Mouse (Mus musculus) MEL-GATA-1-ER (cell line): ENCODE results near the gene Prmt1.

ENCODE experiments used
- DNase-seq: peaks from one replicate; pipeline ENCODE4 v3.0.0-alpha.2; 2012; ENCODE audit warnings: low read depth; ENCODE audit errors: extremely low read depth

The Prmt1 gene

DNA sequence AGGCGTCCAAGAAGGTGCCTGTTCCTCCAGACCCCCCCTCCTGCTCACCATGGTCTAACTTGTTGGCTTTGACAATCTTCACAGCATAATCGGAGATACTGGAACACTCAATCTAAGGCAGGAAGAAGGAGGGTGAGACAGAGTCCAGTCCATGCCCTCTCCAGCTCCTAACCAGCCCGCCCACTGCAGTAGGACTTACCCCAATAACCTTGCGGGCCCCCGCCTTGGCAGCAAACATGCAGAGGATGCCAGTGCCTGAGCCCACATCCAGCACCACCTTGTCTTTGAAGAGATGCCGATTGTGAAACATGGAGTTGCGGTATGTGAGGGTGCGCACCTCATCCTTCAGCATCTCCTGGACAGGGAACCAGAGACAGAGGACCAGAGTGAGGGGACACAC is 4.8 kb downstream of the Prmt1 start:
- no peak for DNase-seq

GRCm38 (mm10) chr7:44978300-44978699 is 8.1 kb downstream of the Prmt1 start:
- no peak for DNase-seq

DNA sequence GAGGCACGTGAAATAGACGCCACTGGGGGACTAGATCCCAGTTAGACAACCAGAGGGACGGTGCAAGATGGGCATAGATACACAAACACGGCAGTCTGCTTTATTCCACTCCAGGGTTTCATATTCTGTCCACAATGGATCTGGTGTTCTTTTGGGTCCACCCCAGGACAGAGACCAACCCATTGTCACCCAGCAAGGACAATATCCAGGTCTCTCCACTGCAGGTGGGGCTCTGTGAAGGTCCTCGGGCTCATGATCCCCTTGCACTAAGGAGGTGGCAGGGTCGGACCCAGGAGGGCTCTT is 11.3 kb downstream of the Prmt1 start:
- DNase-seq, result no peak

GRCm38 (mm10) chr7:44974383-44975116 is 11.8 kb downstream of the Prmt1 start, which contains the start of gene Cpt1c:
Gene Cpt1c, minus strand, starts transcription at chr7:44974851.
- DNase-seq, result peak; percentile 69

- DNase-seq, result no peak
These were observed 12.8 kb downstream of the Prmt1 start for GRCm38 (mm10) chr7:44973415-44974130.

GRCm38 (mm10) chr7:44971142-44971541 is 15.2 kb downstream of the Prmt1 start:
- no peak for DNase-seq

- DNase-seq, result peak; percentile 94
These were observed 16.1 kb downstream of the Prmt1 start for GRCm38 (mm10) chr7:44970231-44970691.

- DNase-seq, result no peak
These were observed 19.7 kb downstream of the Prmt1 start for GRCm38 (mm10) chr7:44966638-44967037.

DNA sequence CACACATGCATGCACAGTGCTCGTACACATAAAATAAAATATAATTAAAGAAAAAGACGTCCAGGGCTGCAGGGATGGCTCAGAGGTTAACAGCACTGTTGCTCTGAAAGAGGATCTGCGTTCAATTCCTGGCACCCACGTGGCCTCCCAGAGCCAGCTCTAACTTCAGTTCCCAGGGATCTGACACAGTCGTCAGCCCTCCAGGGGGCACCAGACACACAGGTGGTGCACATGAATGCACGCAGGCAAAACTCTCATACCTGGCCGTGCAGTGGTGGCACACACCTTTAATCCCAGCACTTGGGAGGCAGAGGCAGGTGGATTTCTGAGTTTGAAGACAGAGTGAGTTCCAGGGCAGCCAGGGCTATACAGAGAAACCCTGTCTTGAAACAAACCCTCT is 20.4 kb downstream of the Prmt1 start:
- no peak for DNase-seq

DNA sequence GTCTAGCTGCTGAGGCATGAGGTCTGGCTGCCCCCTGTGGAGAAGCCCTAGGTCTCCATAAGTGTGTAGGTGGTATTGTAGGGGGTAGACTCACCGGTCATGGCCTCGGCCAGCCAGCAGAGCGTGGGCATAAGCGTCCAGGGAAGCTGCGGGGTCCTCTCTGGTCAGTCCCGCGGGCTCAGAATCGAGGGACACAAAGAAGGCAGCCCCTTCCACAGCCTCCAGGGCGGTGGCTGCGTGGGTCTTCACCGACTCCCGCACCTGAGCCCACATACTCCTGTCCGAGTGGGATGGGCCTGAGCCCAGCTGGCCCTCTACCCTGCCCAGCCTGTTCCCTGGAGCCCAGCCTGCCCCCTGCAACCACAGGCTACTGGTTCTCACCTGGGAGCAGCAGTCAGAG is 21.4 kb downstream of the Prmt1 start:
- DNase-seq, result no peak

GRCm38 (mm10) chr7:44962831-44963230 is 23.5 kb downstream of the Prmt1 start:
- DNase-seq, result no peak

DNA sequence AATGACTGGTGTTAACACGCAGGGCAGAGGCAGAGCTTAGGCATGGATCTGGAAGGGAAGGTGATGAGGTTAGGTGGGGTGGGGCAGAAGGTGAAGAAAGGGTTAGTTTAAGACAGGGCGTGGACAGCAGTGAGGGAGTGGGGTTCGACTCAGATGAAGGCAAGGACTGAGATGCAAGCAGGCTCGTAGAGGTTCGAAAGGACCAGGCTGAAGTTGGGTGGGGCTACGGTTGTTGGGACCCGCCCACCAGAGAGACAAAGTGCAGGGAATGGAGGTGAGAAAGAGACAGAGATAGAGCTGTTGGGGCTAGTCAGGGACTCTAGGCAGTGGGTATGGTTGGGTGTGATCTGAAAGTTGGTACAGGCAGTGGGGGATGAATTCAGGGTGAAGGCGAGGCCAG is 24.0 kb downstream of the Prmt1 start:
- no peak for DNase-seq

GRCm38 (mm10) chr7:44960512-44960910 is 25.9 kb downstream of the Prmt1 start:
- no peak for DNase-seq

DNA sequence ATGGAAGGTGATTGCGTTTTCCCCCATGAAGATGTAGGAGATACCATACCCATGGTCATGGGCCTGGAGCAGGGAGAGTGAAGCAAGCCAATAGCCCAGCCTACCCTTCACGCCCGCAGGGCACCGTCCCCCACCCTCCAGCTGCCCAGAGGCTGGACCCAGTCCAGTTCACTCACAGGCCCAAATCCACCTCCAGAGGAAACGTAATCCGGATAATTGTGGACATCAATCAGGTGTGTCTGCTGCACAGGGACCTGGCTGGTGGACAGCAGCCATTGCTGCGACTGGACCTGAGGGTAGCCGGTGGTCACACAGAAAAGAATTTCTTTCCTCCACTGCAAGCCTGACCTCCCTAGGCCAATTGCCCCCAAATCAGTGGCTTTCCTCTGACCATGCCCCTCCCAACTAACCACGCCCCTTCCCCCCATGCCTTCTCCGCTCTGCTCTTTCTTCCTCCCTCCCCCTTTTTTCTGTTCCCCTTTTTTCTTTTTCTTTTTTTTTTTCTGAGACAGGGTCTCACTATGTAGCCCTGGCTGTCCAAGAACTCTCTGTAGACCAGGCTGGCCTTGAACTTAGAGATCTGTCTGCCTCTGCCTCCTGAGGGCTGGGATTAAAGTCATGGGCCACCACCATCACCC is 26.4 kb downstream of the Prmt1 start:
- DNase-seq, result no peak

DNA sequence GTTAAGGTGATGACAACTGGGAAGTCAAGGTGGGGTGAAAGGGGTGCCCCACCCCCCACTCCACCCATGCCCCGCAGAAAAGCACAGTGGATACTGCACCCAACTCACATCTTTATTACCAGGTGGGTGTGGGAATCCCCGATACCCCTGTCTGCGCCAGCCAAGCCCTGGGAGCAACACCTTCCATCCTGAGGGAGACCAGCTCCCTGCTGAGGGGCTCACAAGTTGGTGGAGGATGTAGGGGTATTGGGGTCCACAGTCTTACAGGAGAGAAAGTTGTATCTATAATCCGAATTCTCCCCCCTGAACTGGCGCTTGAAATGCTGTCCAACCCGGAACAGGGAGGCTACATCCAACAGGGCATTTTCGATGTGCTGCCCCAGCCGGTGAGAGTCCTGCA is 27.1 kb downstream of the Prmt1 start:
- DNase-seq, result no peak

DNA sequence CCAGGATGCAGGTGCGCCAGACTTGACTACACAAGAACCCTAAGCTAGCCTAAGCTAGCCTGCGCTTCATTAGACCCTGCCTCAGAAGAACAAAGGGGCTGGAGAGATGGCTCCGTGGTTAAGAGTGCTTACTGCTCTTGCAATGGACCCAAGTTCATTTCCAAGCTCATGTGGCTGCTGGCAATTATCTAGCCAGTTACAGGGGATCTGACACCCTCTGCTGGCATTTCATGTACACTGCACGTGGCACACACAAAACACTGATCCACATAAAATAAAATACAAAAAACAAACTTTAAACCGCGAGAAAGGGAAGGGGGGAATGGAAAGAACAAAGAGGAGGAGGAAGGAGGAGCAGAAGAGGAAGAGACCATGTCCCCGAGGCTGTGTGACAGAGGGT is 28.2 kb downstream of the Prmt1 start:
- peak; percentile 46 for DNase-seq

DNA sequence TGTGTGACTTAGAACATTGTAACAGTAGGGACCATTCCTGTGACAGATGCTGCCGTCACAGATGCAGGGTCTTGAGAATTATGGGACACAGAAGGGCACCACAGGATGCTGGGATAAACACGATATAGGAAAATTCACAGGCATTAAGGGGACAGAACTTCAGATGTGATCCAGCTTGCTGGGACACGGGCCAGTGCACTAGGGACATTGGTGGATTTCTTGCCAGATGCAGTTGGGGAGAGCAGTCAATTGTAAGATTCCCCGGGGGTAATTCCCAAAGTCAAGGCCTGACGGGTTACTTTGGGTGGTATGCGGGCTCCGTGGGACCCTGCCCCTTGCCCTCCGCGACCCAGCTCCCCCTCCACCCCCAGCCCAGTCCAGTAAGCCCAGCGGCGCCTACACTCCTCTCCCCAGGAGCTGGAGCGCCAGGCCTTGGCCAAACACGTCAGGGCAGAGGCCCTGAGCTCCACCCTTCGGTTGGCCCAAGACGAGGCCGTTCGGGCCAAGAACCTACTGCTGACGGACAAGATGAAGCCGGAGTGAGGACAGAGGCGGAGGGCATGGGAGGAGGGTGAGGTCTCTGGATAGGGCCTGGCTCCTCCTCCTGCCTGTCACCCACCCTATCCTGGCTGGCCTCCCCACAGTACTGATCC is 29.1 kb downstream of the Prmt1 start:
- DNase-seq, result no peak

- DNase-seq, result no peak
These were observed 30.1 kb downstream of the Prmt1 start for GRCm38 (mm10) chr7:44956266-44956665.

DNA sequence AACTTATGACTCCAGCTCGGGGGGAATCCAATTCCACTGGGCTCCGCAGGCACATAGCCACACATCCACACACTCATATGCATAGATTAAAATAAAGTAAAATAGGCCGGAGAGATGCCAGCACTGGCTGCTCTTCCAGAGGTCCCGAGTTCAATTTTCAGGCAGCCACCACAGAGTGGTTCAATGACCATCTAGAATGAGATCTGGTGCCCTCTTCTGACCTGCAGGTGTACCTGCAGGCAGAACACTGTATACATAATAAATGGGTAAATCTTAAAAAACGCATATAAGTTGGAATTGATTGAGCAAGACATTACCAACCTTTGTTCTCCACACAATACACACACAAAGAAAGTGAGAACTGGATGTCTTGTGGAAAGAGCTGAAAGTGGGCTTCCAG is 30.7 kb downstream of the Prmt1 start:
- DNase-seq, result no peak

- no peak for DNase-seq
These were observed 32.1 kb downstream of the Prmt1 start for GRCm38 (mm10) chr7:44954091-44954885.

DNA sequence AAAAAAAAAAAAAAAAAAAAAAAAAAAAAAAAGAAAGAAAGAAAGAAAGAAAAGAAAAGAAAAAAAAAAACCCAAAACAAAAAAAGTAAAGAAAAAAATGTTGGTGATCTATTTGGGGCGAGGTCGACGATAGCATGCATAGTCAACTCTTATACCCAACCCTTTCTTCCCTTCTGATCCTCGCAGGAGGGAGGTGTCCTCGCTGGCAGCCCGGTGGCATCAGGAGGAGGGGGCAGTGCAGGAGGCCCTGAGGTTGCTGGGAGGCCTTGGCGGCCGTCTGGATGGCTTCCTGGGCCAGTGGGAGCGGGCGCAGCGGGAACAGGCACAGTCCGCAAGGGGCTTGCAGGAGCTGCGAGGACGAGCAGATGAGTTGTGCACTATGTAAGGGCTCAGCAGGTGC is 32.8 kb downstream of the Prmt1 start:
- no peak for DNase-seq
